Mouse (Mus musculus) large intestine, adult 2 months (tissue): ENCODE measurements around the gene Duox1. TPM values are rescaled to one million over a fixed set of nuclear protein-coding genes. Genes with fewer than 3 reads are reported as not detected.
"Not testable (repeated sequence)": the region's sequence is repeated elsewhere in the genome, so short reads cannot be mapped to it uniquely, and the experiment has no call there.

ENCODE experiments used
- DNase-seq: peaks from one replicate; pipeline ENCODE4 v3.0.0-alpha.2; 2012; ENCODE audit warnings: low read depth, low spot score
- WGBS: fragments of 180-500 bp; shearing (Covaris S2); methylation state at CpG from one replicate; pipeline ENCODE4 v1.1.7; 2018; 5-methylcytosine and 5-hydroxymethylcytosine counted together
- polyA plus RNA-seq: library from polyadenylated mRNA; depleted of rRNA; stranded (reverse); fragments of >200 nt; gene quantifications from 2 replicates; pipeline ENCODE4 v1.2.3, GENCODE M21; 2012

Gene Duox1
- polyA plus RNA-seq, 1 experiment, result 0.19 TPM

DNA sequence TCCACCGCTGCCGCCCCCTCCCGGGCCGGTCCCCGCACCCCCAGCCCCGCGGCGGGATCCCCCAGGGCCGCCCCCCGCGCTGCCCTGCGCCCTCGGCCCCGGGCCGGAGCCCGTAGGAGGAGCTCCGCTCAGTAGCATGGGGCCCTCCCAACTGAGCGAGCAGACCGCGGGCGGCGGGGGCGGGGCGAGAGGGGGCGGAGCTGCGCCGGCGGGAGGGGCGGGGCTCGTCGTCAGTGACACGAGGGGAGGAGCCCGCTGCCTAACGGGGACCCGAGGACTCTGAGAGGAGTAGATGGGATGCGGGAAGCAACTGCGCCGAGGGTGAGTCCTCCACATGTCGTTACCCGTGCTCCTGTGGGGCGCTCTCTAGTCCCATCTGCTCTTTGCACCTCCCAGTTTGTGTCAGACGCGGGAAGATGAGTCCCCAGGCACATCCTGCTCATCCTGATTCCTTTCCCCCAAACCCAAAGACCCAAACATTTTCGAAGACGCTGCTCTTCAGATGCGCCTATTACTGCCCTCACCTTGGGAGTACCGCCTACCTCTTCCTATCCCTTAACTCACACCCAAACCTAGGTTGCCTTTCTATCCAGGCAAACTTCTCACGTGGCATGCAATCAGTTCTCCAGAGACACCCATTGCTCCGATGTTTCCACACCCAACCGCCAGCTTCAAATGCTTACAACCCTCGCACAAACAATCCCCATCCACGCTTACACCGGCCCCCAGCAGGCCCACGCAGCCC is 53.7 kb downstream of the Duox1 start, which contains the start of gene Shf:
TSS of gene Shf (minus strand) at position 168 of the 745 bp plus-strand sequence.
- WGBS, result under 1% methylated on average over 50 of the region's 54 CpGs
- no peak for DNase-seq

DNA sequence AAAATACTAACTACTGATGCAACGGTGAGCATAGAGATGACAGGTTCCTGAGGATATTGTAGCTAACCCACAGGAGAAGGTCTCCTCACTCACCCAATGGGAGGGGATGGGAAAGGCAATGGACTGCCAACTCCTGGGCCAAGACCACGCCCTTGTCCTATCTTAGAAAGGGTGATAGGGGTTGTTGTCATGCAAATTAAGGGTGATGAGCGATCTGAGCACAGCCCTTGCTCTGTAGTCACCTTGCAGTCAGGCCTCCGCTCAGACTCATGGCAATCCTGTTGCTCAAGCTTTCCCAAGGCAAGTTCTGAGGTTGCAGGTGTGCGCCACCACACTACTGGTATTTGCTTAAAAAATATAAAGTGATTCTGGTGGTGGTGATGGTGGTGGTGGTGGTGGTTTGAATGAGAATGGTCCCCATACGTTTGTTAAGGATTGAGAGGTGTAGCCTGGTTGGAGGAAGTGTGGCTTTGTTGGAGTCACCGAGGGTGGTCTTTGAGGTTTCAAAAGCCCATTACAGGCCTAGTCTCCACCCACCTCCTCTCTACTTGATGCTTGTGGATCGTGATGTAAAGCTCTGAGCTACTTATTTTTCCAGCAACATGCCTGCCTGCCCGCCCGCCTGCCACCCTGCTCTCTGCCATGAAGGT is 54.8 kb downstream of the Duox1 start:
- DNase-seq, result no peak
- WGBS, result 72% methylated on average over 10 of the region's 10 CpGs

GRCm38 (mm10) chr2:122372067-122372466 is 56.6 kb downstream of the Duox1 start:
- 72% methylated on average over 3 of the region's 3 CpGs for WGBS
- no peak for DNase-seq

GRCm38 (mm10) chr2:122372541-122372940 is 57.1 kb downstream of the Duox1 start:
- WGBS, result 86% methylated on average over 1 of the region's 1 CpGs
- no peak for DNase-seq

- 68% methylated on average over 5 of the region's 5 CpGs for WGBS
- no peak for DNase-seq
Observed at GRCm38 (mm10) chr2:122374012-122374411, 58.5 kb downstream of the Duox1 start.

DNA sequence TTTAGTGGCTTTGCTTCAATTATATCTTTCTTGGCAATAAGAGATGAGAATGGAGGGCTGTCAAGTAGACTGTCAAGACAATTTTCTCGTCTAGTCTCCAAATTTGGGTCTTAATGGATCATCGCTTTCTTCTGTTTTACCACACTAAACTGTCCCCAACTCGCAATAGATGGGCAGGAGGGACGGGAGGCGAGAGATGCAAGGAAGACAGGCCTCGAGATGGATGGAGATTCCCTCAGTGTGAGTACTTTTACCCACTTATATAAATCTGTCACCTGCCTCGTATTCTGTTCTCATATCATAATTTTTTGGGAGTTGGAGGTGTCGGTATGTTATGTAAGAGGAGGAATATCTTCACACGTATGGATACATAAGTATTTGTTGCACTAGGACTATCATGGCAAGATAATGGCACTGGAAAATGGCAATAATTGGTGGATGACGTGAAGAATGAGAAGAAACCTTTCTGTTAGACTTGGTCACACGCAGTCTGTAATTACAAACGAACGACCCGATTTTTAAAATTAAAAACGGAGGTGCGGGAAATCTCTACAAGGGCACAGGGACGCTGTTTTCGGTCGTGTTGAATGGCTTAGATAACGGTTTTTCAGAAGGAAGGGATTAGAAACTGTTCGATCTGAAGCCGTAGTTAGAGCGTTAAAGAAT is 59.3 kb downstream of the Duox1 start:
- 26% methylated on average over 23 of the region's 23 CpGs for WGBS
- no peak for DNase-seq

GRCm38 (mm10) chr2:122375391-122375991 is 60.0 kb downstream of the Duox1 start:
- peak; percentile 89 for DNase-seq

DNA sequence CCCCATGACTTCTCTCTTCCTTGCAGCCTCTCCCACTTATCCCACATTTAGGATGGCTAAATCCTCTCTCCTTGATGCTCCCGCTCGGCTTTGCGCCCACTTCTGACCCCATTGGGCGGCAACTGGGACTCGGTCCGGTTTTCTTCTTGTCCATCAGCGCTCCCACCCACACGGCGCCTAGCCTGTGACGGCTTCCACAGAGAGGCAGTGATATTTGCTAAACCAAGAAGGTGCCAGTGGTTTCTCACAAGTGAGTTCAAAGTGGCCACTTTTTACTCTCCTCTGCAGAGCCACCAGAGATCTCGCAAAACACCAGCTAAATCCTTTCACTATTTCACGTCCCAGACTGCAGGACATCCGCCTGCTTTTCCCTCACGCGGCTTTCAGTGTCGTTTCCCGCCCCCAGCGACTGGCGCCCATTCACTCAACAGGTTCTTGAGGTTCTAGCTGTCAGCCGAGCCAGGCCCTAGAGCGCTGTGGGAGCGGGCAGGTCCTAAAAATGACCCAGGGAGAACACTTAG is 60.6 kb downstream of the Duox1 start:
- no peak for DNase-seq
- under 1% methylated on average over 22 of the region's 22 CpGs for WGBS

More at GRCm38 (mm10) chr2:122375391-122375991, 60.0 kb downstream of the Duox1 start:
- under 1% methylated on average over 32 of the region's 32 CpGs for WGBS

DNA sequence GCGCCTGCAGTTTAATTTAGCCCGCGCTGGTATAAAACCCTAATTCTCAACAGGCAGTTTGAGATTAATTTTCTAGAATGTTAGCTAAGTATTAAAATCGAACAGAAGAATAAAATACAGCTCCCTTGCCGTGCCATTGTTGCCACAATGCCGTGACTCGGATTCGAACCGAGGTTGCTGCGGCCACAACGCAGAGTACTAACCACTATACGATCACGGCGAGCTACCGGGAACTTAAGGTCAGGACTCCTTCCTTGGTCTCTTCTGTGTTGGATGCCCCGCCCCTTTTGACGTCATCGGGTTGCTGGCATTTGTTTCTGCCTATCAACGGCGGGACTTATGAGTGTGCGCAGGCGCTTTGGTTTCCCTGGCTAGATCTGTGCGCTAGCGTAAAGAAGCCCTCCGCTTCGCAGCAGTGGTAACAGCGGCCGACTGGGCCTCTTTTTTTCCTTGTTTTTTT is 61.8 kb downstream of the Duox1 start:
- under 1% methylated on average over 28 of the region's 28 CpGs for WGBS

DNA sequence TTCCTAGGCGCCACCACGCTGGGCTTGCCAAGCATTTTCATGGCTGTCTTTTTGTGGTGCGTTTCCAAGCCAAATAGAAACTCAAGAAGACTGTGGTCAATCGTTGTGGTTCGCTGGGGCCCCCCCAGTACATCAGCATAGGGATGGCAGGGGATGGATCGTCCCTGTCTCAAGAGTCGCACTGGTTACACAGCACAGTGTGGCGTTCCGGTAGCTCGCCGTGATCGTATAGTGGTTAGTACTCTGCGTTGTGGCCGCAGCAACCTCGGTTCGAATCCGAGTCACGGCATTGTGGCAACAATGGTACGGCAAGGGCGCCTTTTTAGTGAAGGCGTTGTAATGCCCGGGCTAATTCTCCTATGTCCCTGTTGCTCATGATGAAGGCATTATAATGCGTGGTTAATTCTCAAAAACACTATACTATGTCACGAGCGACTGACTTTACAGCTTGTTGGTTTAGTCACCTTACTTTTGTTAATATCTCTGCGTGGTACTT is 62.3 kb downstream of the Duox1 start:
- under 1% methylated on average over 26 of the region's 26 CpGs for WGBS
- no peak for DNase-seq

More for the DNA sequence above, 61.8 kb downstream of the Duox1 start:
- peak; percentile 75 for DNase-seq

DNA sequence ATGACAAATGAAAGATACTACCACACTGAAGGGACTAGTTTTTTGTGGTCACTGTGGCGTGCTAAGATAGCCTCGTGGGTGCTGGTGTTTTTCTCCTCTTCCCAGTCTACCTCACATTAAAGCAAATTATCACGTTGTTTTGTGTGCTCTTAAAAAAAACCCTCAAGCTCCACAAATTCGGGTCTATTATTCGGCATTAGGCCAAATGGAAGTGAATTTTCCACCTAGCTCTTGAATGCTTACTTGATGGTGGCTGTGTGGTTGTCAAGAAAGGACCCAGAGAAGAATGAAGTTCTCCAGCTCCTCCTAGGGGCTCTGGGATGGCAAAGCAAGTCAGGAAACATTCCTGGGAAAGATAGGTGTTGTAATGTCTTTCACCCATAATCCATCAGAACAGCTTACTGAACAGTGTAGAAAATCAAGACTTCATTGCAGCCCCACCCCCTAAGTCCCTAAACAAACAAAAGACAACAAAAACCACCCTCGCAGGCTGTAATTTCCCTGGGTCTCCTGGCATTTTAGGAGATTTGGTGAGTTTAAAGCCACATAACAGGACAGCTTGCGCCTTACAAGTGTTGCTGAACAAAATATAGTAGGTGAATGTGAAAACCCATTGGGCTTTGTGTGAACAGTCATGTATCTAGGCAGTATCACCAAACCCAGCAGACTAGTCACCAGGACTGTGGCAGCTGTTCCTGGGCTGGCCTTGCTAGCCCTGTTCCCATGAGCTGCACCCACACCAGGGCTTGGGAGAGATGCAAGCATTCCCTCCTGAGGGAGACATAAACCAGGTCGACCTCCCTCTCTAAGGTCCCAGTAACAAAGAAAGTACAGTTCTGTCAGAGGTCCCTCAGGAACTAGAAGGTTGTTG is 63.2 kb downstream of the Duox1 start:
- no peak for DNase-seq
- WGBS, result 21% methylated on average over 8 of the region's 8 CpGs

DNA sequence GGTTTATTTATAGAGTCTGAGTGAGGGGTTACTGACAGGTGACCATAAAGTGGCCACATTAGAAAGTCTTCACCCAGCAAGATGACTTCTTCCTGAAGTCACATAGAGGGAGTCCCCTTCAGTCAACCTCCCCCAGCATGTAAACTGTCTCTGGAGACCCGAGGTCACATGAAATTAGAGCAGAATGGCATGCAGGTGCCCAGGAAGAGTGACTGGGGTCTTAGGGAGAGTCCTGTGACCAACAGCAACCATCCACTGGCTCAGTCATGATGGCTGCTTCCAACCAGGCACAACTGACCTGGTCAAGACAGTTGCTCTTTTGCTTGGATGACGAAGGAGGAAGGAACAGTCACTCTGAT is 63.8 kb downstream of the Duox1 start:
- WGBS, result 57% methylated on average over 2 of the region's 2 CpGs
- DNase-seq, result no peak

GRCm38 (mm10) chr2:122380768-122381311 is 65.4 kb downstream of the Duox1 start:
- WGBS, result 7% methylated on average over 11 of the region's 11 CpGs
- no peak for DNase-seq

GRCm38 (mm10) chr2:122381329-122382103 is 66.0 kb downstream of the Duox1 start:
- DNase-seq, result no peak
- 75% methylated on average over 16 of the region's 16 CpGs for WGBS

DNA sequence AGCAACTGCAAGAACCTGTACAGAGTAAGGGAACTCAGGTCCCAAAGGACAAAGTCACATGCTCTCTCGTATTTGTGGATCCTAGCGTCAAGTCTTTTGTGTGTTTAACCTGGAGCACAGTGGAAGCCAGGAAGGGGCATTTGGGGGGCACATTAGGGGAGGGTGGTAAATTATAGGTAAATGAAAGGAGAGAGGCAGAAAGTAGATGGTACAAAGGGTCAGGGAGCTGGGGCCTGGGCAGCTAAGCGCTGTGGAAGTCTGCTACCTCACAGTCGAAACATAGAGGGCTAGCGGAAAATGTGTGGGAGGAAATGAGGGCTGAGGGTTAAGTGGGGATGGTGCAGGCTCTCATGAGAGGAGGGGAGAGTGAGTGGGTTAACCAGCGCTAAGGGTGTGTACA is 66.6 kb downstream of the Duox1 start:
- WGBS, result 87% methylated on average over 6 of the region's 6 CpGs
- DNase-seq, result no peak

DNA sequence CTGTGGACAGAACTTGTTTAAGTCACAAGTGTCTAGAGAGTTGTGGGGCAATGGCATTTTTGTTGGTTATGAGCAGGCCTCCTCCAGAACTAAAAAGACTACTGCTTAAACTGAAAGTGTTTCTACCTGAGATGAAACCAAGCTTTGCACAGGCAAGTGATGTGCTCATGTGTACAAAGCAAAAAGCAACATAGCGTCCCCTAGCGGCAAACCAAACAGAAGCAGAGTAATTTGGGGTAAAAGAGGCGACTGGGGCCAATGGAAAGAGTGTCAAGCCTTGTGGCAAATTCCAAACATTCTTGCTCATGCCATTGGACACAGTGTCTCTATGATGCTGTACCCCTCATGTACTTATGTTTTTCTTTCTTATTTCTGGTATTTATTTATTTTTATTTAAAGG is 69.6 kb downstream of the Duox1 start:
- WGBS, result 41% methylated on average over 3 of the region's 3 CpGs

DNA sequence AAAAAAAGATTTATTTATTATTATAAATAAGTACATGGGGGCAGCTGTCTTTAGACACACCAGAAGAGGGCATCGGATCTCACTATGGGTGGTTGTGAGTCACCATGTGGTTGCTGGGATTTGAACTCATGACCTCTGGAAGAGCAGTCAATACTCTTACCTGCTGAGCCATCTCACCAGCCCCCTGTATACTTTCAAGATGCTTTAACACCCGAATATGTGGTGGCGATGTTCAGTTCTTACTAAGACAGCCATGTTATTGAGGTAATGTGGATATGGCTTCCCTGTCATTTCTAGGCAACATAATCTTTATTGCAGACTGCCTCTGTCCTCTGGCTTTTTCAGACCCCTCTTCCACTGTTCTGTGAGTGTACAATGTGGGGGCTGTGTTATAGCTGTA is 71.7 kb downstream of the Duox1 start:
- WGBS, result 89% methylated on average over 3 of the region's 3 CpGs
- not testable (repeated sequence) for DNase-seq

More for the DNA sequence above, 69.6 kb downstream of the Duox1 start:
- DNase-seq, result no peak

- 84% methylated on average over 1 of the region's 1 CpGs for WGBS
- DNase-seq, result no peak
Observed at GRCm38 (mm10) chr2:122396150-122396549, 80.7 kb downstream of the Duox1 start.
